Mouse (Mus musculus) heart, embryonic 15.5 days (tissue): ENCODE measurements at regions not wholly inside any gene's neighbourhood (a gene's known extent, or its start where the extent isn't known, plus 50 kb on each side); places are given as distances from the start of the nearest gene placed in this dataset.

Source experiments
- ATAC-seq: fragments of 200-750 bp; cut with Nextera tagmentation; replicated peaks from 2 replicates; pipeline ENCODE4 v1.8.0; 2017; ENCODE audit warnings: low read depth, moderate TSS enrichment; ENCODE audit not compliant: insufficient number of reproducible peaks, insufficient read depth, low FRiP score
- H3K27ac ChIP-seq: fragments of 300-500 bp; sonication (generic); 2 replicates; pipeline ENCODE4 v1.5.1; 2015; ENCODE audit warnings: mild to moderate bottlenecking, inconsistent platforms
- H3K27me3 ChIP-seq: fragments of 300-500 bp; sonication (generic); 2 replicates; pipeline ENCODE4 v1.6.1; 2015; ENCODE audit warnings: inconsistent platforms
- H3K36me3 ChIP-seq: fragments of 300-500 bp; sonication (generic); 2 replicates; pipeline ENCODE4 v1.6.1; 2015; ENCODE audit warnings: mild to moderate bottlenecking, inconsistent platforms
- H3K4me1 ChIP-seq: fragments of 300-500 bp; sonication (generic); replicated peaks from 2 replicates; pipeline ENCODE4 v1.6.1; 2015; ENCODE audit warnings: inconsistent platforms
- H3K4me2 ChIP-seq: fragments of 300-500 bp; sonication (generic); 2 replicates; pipeline ENCODE4 v1.6.1; 2015; ENCODE audit warnings: inconsistent platforms, mild to moderate bottlenecking, moderate library complexity
- H3K4me3 ChIP-seq: fragments of 300-500 bp; sonication (generic); 2 replicates; pipeline ENCODE4 v1.5.1; 2015; ENCODE audit warnings: mild to moderate bottlenecking, inconsistent platforms
- H3K9ac ChIP-seq: fragments of 300-500 bp; sonication (generic); 2 replicates; pipeline ENCODE4 v1.6.1; 2015; ENCODE audit warnings: mild to moderate bottlenecking, inconsistent platforms
- H3K9me3 ChIP-seq: fragments of 300-500 bp; sonication (generic); replicated peaks from 2 replicates; pipeline ENCODE4 v1.6.1; 2016; ENCODE audit warnings: inconsistent platforms
- WGBS: fragments of 180-500 bp; shearing (Covaris S2); methylation state at CpG from one replicate; pipeline ENCODE4 v1.1.7; 2015; ENCODE audit warnings: mixed read lengths; 5-methylcytosine and 5-hydroxymethylcytosine counted together

- no peak for ATAC-seq
- no peak overlapping the region for H3K9ac ChIP-seq
- H3K27ac ChIP-seq: no peak overlapping the region
- no peak overlapping the region for H3K4me3 ChIP-seq
- H3K36me3 ChIP-seq: no peaks in the 10 kb centered on the region
- H3K27me3 ChIP-seq: no peaks in the 10 kb centered on the region; the same call in 1 of the 2 replicates
- 64% methylated on average over 8 of the region's 8 CpGs for WGBS
- no peak overlapping the region for H3K4me2 ChIP-seq
- H3K9me3 ChIP-seq: no peaks in the 10 kb centered on the region
- no peaks in the 10 kb centered on the region for H3K4me1 ChIP-seq
Measured at GRCm38 (mm10) chr2:131801212-131801611, 58.3 kb downstream of the Erv3 start.

DNA sequence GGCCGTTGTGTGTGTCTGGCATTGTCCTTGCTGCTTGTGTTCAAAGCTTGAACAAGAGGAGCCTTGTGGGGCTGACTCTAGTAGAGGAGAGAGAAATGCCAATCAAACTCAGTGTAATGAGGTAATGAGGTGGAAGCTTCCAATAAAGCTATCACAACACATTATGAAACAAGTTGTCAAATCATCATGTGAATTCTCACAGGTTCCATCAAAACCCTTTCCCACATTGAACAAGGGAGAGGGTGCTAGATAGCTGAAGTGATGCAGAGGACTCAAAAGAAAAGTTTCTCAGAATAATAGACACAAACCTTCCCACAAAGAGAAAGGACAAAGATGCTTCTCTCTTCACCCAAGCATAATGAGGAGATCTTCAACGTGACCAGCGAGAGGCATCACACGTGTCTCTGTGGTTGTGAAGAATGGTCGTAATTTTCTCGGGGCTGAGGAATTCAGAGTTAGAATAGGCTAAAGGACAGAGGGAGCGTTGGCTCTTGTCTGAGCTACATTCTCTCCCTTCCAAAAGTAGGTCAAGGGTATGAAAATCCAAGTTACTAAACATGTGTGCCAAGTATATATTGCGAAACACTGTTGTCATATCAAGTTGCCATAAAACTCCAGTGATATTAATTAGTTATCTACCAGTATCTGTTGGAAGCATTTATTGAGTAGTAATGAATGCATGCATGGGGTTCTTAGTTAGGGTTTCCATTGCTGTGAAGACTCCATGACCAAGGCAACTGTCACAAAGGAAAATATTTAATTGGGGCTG, 59.2 kb downstream of the Erv3 start:
- ATAC-seq: no peak
- no peaks in the 10 kb centered on the region for H3K9me3 ChIP-seq
- no peak overlapping the region for H3K4me3 ChIP-seq
- H3K27me3 ChIP-seq: no peaks in the 10 kb centered on the region; the same call in 1 of the 2 replicates
- no peaks in the 10 kb centered on the region for H3K4me1 ChIP-seq
- H3K4me2 ChIP-seq: no peak overlapping the region
- H3K36me3 ChIP-seq: no peaks in the 10 kb centered on the region
- no peak overlapping the region for H3K9ac ChIP-seq
- H3K27ac ChIP-seq: no peak overlapping the region
- 86% methylated on average over 8 of the region's 8 CpGs for WGBS

DNA sequence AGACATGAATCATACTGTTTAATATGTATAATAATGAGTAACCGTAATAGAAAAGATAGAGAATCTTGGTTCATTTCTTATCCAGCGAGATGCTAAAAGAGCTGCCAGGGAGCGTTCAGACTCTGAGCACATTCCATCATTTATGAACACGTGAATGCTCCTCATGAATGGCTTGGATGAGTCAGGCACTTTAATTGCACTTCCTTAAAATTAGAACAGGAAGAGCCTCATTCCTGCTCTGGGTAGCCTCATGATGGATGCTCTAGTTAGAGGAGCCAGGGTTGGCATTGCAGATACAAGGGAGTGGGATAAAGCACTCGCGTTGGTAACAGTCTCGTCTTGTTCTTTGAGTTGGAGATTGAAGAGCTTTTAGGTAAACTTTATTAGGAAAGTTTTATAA, 60.1 kb downstream of the Erv3 start:
- H3K4me1 ChIP-seq: no peaks in the 10 kb centered on the region
- no peaks in the 10 kb centered on the region for H3K9me3 ChIP-seq
- 79% methylated on average over 7 of the region's 7 CpGs for WGBS
- no peak for ATAC-seq
- no peaks in the 10 kb centered on the region; the same call in 1 of the 2 replicates for H3K27me3 ChIP-seq
- H3K27ac ChIP-seq: no peak overlapping the region
- no peak overlapping the region for H3K9ac ChIP-seq
- no peaks in the 10 kb centered on the region for H3K36me3 ChIP-seq
- no peak overlapping the region for H3K4me2 ChIP-seq
- no peak overlapping the region for H3K4me3 ChIP-seq

DNA sequence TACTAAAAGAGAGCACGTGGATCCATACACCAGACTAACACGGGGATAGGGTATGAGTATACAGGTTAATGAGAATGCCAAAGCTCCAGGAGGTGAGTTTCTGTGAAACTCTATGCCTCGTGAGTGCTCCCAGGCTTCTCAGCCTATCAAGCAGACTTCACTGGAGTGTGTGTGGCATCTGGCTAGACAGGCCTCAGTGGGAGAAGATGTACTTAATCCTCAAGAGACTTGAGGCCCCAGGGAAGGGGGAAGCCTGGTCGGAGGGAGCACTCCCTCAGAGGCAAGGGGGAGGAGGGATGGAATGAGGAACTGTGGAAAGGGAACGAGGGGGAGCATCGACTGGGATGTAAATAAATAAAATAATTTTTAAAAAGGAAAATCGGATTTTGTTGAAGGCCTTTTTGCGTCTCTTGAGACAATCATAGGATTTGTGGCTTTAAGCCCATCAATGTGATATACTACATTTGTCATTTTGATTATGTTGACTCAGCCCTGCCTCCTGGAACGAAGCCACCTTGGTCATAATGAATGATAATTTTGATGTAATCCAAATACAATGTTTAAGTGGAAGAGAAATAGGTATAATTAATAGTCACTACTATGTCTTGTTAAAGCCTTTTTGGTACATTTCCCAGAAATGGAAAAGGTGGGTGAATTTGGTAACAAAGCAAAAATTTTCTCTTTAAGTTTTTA, 62.4 kb downstream of the Erv3 start:
- Histone ChIP-seq H3K27me3 (no peaks in the 10 kb centered on the region; the same call in 1 of the 2 replicates), H3K4me2 (no peak overlapping the region), H3K4me3 (no peak overlapping the region), H3K9me3 (no peaks in the 10 kb centered on the region), H3K27ac (no peak overlapping the region), H3K36me3 (no peaks in the 10 kb centered on the region), H3K9ac (no peak overlapping the region), H3K4me1 (no peaks in the 10 kb centered on the region)
- no peak for ATAC-seq
- 60% methylated on average over 9 of the region's 9 CpGs for WGBS

GRCm38 (mm10) chr2:131775381-131775780, 84.2 kb downstream of the Erv3 start:
- 83% methylated on average over 1 of the region's 1 CpGs for WGBS
- Histone ChIP-seq H3K9ac (no peak overlapping the region), H3K4me2 (no peak overlapping the region), H3K27me3 (no peaks in the 10 kb centered on the region), H3K36me3 (no peaks in the 10 kb centered on the region), H3K27ac (no peak overlapping the region), H3K4me1 (no peaks in the 10 kb centered on the region), H3K4me3 (no peak overlapping the region), H3K9me3 (no peaks in the 10 kb centered on the region)
- ATAC-seq: no peak

DNA sequence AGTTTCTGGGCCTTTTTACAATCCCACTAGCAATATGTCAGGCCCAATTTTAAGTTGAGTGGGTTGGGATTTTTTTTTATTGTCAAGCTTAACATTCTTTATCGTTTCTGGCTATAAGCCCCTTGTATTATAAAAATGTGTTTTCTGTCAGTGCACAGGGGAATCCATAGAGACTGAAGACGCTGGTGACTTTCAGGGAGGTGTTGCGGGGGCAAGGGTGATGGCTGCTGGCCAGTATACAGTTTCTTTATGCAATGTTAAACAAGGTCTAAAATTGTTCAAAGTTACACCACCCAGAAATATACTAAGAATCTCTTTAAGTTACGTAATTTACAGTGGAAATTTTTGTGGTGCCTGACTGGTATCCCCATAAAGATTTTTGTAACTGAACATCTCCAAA, 85.9 kb downstream of the Erv3 start:
- H3K27ac ChIP-seq: no peak overlapping the region
- H3K36me3 ChIP-seq: no peaks in the 10 kb centered on the region
- H3K4me1 ChIP-seq: no peaks in the 10 kb centered on the region
- H3K4me2 ChIP-seq: no peak overlapping the region
- no peak overlapping the region for H3K9ac ChIP-seq
- H3K9me3 ChIP-seq: no peaks in the 10 kb centered on the region
- no peak for ATAC-seq
- WGBS: 67% methylated on average over 4 of the region's 4 CpGs
- no peak overlapping the region for H3K4me3 ChIP-seq
- no peaks in the 10 kb centered on the region for H3K27me3 ChIP-seq

DNA sequence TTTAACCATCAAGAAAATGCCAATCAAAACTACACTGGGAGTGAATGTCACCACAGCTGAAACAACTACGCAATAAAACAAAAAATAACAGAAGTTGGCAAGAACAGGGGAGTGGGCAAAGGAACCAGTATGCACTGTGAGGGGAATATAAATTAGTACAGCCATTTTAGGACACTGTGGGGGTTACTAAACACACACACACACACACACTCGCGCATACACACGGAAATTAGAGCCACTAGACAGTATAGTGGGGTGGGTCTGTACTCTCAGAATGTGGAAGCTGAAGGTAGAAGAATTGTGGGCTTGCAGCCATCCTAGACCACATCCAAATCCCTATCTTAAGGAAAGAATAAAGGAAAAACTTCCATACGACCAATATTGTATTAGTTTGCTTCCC, 87.4 kb downstream of the Erv3 start:
- Histone ChIP-seq H3K4me2 (no peak overlapping the region), H3K36me3 (no peaks in the 10 kb centered on the region), H3K27ac (no peak overlapping the region), H3K4me1 (no peaks in the 10 kb centered on the region), H3K9me3 (no peaks in the 10 kb centered on the region), H3K27me3 (no peaks in the 10 kb centered on the region), H3K4me3 (no peak overlapping the region), H3K9ac (no peak overlapping the region)
- whole genome bisulfite sequencing: 70% methylated on average over 5 of the region's 5 CpGs
- ATAC-seq: no peak

DNA sequence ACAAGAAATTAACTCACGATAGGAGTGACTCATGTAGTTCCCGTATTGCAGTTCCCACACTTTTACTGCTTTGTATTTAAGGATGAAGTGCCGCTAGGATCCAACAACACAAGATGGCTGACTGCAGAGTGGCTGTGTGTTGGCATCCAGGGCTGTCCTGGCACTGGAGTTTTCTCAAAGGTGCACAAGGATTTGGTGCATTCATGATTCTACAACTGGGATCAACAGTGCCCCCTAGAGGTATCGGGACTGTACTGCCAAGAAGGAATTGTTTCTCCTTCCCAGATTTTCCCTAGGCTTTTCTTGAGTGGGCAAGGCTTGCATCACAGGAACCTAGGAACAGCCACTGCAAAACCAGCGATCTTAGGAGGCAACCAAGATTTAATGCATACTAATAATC, 88.7 kb downstream of the Erv3 start:
- no peak overlapping the region for H3K9ac ChIP-seq
- H3K27ac ChIP-seq: no peak overlapping the region
- H3K9me3 ChIP-seq: no peaks in the 10 kb centered on the region
- WGBS: 52% methylated on average over 5 of the region's 5 CpGs
- no peak overlapping the region for H3K4me3 ChIP-seq
- H3K27me3 ChIP-seq: no peaks in the 10 kb centered on the region
- H3K4me2 ChIP-seq: no peak overlapping the region
- no peaks in the 10 kb centered on the region for H3K36me3 ChIP-seq
- no peak for ATAC-seq
- no peaks in the 10 kb centered on the region for H3K4me1 ChIP-seq

- H3K27ac ChIP-seq: no peak overlapping the region
- no peaks in the 10 kb centered on the region for H3K27me3 ChIP-seq
- no peaks in the 10 kb centered on the region for H3K36me3 ChIP-seq
- H3K9ac ChIP-seq: no peak overlapping the region
- ATAC-seq: no peak
- WGBS: 79% methylated on average over 9 of the region's 9 CpGs
- no peak overlapping the region for H3K4me2 ChIP-seq
- H3K9me3 ChIP-seq: no peaks in the 10 kb centered on the region
- H3K4me1 ChIP-seq: no peaks in the 10 kb centered on the region
- no peak overlapping the region for H3K4me3 ChIP-seq
Measured at GRCm38 (mm10) chr2:131769656-131770210, 89.8 kb downstream of the Erv3 start.

DNA sequence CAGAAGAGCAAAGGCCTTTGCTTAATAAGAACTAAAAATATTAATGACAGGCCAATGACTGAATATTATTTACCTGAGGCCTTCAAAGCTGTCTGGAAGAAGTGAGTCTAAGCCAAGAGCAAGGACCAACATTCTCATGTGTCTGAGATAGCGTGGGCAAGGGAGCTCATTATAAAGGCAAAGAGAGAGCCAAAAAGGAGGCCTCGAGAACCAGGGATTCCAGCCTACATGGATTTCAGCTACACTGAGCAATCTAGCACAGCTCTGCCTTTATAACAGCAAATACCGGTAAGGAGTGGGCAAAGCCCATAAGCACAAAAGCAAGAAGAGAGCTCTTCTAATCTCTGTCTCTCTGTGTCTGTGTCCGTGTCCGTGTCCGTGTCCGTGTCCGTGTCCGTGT, 93.0 kb downstream of the Erv3 start:
- no peak overlapping the region for H3K4me3 ChIP-seq
- no peak overlapping the region for H3K9ac ChIP-seq
- no peaks in the 10 kb centered on the region for H3K27me3 ChIP-seq
- H3K4me1 ChIP-seq: no peaks in the 10 kb centered on the region
- H3K27ac ChIP-seq: no peak overlapping the region
- 96% methylated on average over 9 of the region's 9 CpGs for WGBS
- no peak for ATAC-seq
- no peak overlapping the region for H3K4me2 ChIP-seq
- no peaks in the 10 kb centered on the region for H3K9me3 ChIP-seq
- no peaks in the 10 kb centered on the region for H3K36me3 ChIP-seq

GRCm38 (mm10) chr2:131761507-131761906, 98.0 kb downstream of the Erv3 start:
- 84% methylated on average over 2 of the region's 2 CpGs for WGBS
- no peak overlapping the region for H3K4me3 ChIP-seq
- no peak overlapping the region for H3K4me2 ChIP-seq
- H3K27ac ChIP-seq: no peak overlapping the region
- H3K4me1 ChIP-seq: no peaks in the 10 kb centered on the region
- no peaks in the 10 kb centered on the region for H3K36me3 ChIP-seq
- no peaks in the 10 kb centered on the region for H3K9me3 ChIP-seq
- H3K9ac ChIP-seq: no peak overlapping the region
- no peaks in the 10 kb centered on the region for H3K27me3 ChIP-seq
- no peak for ATAC-seq
